Mouse (Mus musculus): Measurements from ENCODE around the gene Adora2a. TPM values are rescaled to one million over a fixed set of nuclear protein-coding genes. Genes with fewer than 3 reads are reported as not detected.

Adora2a gene
- polyA plus RNA-seq, 1 experiment from 2014 or later, result 3.6 TPM

DNA sequence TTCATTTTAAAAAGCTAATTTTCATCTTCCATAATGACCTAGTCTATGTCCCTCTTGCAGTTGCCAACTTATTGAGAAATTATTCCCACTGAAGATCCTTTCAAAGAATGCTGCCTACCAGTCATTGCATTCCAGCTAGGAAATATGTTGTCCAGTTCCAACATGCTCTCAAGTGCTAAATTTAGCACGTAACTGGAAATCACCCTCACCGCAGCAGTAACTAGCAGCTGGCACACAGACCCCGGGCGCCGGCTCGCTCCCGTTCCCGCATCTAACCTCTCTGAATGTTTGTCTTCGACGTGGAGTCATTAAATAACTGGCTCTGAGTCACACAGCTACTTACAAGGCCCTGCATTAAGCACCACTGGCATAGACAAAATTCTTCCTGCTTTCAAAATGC, 62.0 kb downstream of the Adora2a start:
- whole genome bisulfite sequencing, result 75% methylated on average over 10 of the region's 10 CpGs
- H3K4me2 ChIP-seq (ENCODE audit: low read length), result no peak overlapping the region
- no peaks in the 10 kb centered on the region for H3K4me1 ChIP-seq (ENCODE audit: control insufficient read depth, insufficient read depth, low read depth, low read length)
- no peak overlapping the region for H3K4me3 ChIP-seq (ENCODE audit: low read length)
- ATAC-seq, result no peak
- no peaks in the 10 kb centered on the region; the same call in 1 of the 2 replicates for H3K27me3 ChIP-seq (replicated peaks; ENCODE audit: control insufficient read depth, insufficient read depth, low read length)
- H3K27ac ChIP-seq (ENCODE audit: low read depth, low read length), result no peak overlapping the region
- H3K9me3 ChIP-seq (ENCODE audit: control insufficient read depth, low read length), result no peaks in the 10 kb centered on the region
- no peak overlapping the region for H3K9ac ChIP-seq (ENCODE audit: low read depth, low read length)
- no peaks in the 10 kb centered on the region for H3K36me3 ChIP-seq (ENCODE audit: control insufficient read depth, insufficient read depth, low read length)

Other genes with a start within 250 kb of the Adora2a start
- gene Specc1l, start 104.8 kb upstream of the Adora2a start, polyA plus RNA-seq (2015; fragmentation: Nextera tagmentation; extraction: Ambion mirVana), result 24.7 and 29.6 TPM in 2 replicates
- 0.36 and 0.39 TPM in 2 replicates for gene Upb1, start 84.2 kb downstream of the Adora2a start, polyA plus RNA-seq (2015; fragmentation: Nextera tagmentation; extraction: Ambion mirVana)
- gene Snrpd3, start 200.7 kb downstream of the Adora2a start, polyA plus RNA-seq (2015; fragmentation: Nextera tagmentation; extraction: Ambion mirVana), result 114 and 124 TPM in 2 replicates
- 15.4 and 19.8 TPM in 2 replicates for gene Gucd1, start 201.1 kb downstream of the Adora2a start, polyA plus RNA-seq (2015; fragmentation: Nextera tagmentation; extraction: Ambion mirVana)
- 38.9 and 44.7 TPM in 2 replicates for gene Lrrc75b, start 243.5 kb downstream of the Adora2a start, polyA plus RNA-seq (2015; fragmentation: Nextera tagmentation; extraction: Ambion mirVana)
- 0.69 and 2.1 TPM in 2 replicates for gene Ggt1, start 244.7 kb downstream of the Adora2a start, polyA plus RNA-seq (2015; fragmentation: Nextera tagmentation; extraction: Ambion mirVana)

Measured in hindbrain, embryonic 16.5 days (tissue).